Mouse (Mus musculus) neural tube, embryonic 15.5 days (tissue): ENCODE measurements around the gene Tbc1d10c. TPM values are rescaled to one million over a fixed set of nuclear protein-coding genes. Genes with fewer than 3 reads are reported as not detected.

ENCODE experiments used
- ATAC-seq: fragments of 200-750 bp; cut with Nextera tagmentation; 2 replicates; pipeline ENCODE4 v1.8.0; 2017; ENCODE audit warnings: mild to moderate bottlenecking, moderate TSS enrichment, moderate library complexity; ENCODE audit not compliant: low FRiP score
- H3K27ac ChIP-seq: fragments of 300-500 bp; sonication (generic); replicated peaks from 2 replicates; pipeline ENCODE4 v1.5.1; 2015; ENCODE audit warnings: mild to moderate bottlenecking, inconsistent platforms
- H3K27me3 ChIP-seq: fragments of 300-500 bp; sonication (generic); replicated peaks from 2 replicates; pipeline ENCODE4 v1.6.1; 2015; ENCODE audit warnings: inconsistent platforms
- H3K36me3 ChIP-seq: fragments of 300-500 bp; sonication (generic); 2 replicates; pipeline ENCODE4 v1.6.1; 2015; ENCODE audit warnings: inconsistent platforms
- H3K4me1 ChIP-seq: fragments of 300-500 bp; sonication (generic); 2 replicates; pipeline ENCODE4 v1.6.1; 2015; ENCODE audit warnings: inconsistent platforms
- H3K4me2 ChIP-seq: fragments of 300-500 bp; sonication (generic); 2 replicates; pipeline ENCODE4 v1.6.1; 2015; ENCODE audit warnings: inconsistent platforms, mild to moderate bottlenecking, moderate library complexity
- H3K4me3 ChIP-seq: fragments of 300-500 bp; sonication (generic); replicated peaks from 2 replicates; pipeline ENCODE4 v1.5.1; 2015; ENCODE audit warnings: mild to moderate bottlenecking, inconsistent platforms
- H3K9ac ChIP-seq: fragments of 300-500 bp; sonication (generic); replicated peaks from 2 replicates; pipeline ENCODE4 v1.6.1; 2015; ENCODE audit warnings: mild to moderate bottlenecking, inconsistent platforms
- H3K9me3 ChIP-seq: fragments of 300-500 bp; sonication (generic); replicated peaks from 2 replicates; pipeline ENCODE4 v1.6.1; 2016; ENCODE audit warnings: inconsistent platforms
- WGBS: fragments of 180-500 bp; shearing (Covaris S2); methylation state at CpG from one replicate; pipeline ENCODE4 v1.1.7; 2015; ENCODE audit warnings: mixed read lengths; 5-methylcytosine and 5-hydroxymethylcytosine counted together
- polyA plus RNA-seq: library from polyadenylated mRNA; unstranded; fragments of >200 nt; fragmentation: Nextera tagmentation; extraction: Ambion mirVana; gene quantifications from 2 replicates; pipeline ENCODE4 v1.2.1, GENCODE M21; 2015

The Tbc1d10c gene
- polyA plus RNA-seq, 1 experiment from 2014 or later: 0.74 TPM

- ATAC-seq: peak; percentile 16; the same call in 1 of the 2 replicates
- 0% methylated on average over 46 of the region's 81 CpGs for WGBS
- peaks cover 63% of the 10 kb centered on the region for H3K27me3 ChIP-seq
- H3K36me3 ChIP-seq: no peaks in the 10 kb centered on the region
- H3K4me1 ChIP-seq: peaks cover 39% of the 10 kb centered on the region
- H3K4me3 ChIP-seq: peak overlapping the region; percentile 51
- peak overlapping the region; percentile 96 for H3K4me2 ChIP-seq
- no peaks in the 10 kb centered on the region for H3K9me3 ChIP-seq
- 0 out of 2 replicates have a peak overlapping the region, but pooled peaks have one; percentile 38 for H3K27ac ChIP-seq
- peak overlapping the region; percentile 56 for H3K9ac ChIP-seq
These were observed 23.8 kb upstream of the Tbc1d10c start for GRCm38 (mm10) chr19:4214771-4215450.

- Histone ChIP-seq H3K4me3 (peak within 1 kb of the TSS; percentile 51), H3K9ac (peak within 1 kb of the TSS; percentile 56), H3K27me3 (peaks cover 63% of the 10 kb centered on the region), H3K27ac (0 out of 2 replicates have a peak within 1 kb of the TSS, but pooled peaks have one; percentile 38), H3K4me1 (peaks cover 37% of the 10 kb centered on the region), H3K9me3 (no peaks in the 10 kb centered on the region), H3K36me3 (no peaks in the 10 kb centered on the region), H3K4me2 (peak within 1 kb of the TSS; percentile 96)
- peak; percentile 23; the same call in 1 of the 2 replicates for ATAC-seq
- WGBS: under 1% methylated on average over 47 of the region's 49 CpGs
These were observed 23.1 kb upstream of the Tbc1d10c start, which contains the start of the genes Clcf1 and AC109138.7 for GRCm38 (mm10) chr19:4214071-4214770. Clcf1 (plus strand) TSS chr19:4214238. AC109138.7 (plus strand) TSS chr19:4214357.

GRCm38 (mm10) chr19:4213524-4213974, 22.5 kb upstream of the Tbc1d10c start:
- H3K9ac ChIP-seq: no peak overlapping the region

DNA sequence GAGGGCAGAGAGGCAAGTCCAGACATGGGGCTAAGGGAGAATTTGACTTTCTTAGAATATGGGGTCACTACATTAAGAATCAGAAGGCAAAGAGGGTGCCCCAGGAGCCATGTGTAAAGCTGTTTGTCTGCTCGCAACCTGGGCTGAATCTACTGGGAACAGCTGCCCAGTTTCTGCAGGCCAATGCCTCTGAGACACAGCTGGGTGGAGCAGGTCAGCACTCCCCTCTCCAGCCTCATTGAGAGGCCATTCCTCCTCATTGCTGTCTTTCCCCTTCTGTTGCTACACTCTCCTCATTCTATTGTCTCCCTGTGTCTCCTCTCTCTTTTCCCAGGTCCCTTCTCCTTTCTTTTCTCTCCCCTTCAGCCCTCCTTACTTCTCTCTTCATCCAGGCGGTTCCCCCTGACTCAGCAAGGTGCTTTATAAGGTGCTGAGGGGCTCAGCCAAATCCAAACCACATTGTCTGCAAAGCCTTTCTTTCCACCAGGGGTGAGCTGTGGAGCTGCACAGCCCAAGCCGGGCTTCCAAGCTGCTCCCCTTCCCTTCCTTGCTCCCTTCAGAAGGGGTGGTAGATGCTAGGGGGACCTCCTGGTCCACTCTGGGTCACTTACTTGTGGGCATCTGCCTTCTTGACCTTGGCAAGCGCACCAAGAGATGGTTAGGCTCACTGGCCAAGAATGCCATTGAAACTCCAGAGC, 21.0 kb upstream of the Tbc1d10c start:
- Histone ChIP-seq H3K4me1 (peaks cover 37% of the 10 kb centered on the region), H3K4me3 (no peak overlapping the region), H3K9me3 (no peaks in the 10 kb centered on the region), H3K27ac (no peak overlapping the region), H3K36me3 (no peaks in the 10 kb centered on the region), H3K4me2 (no peak overlapping the region), H3K9ac (no peak overlapping the region), H3K27me3 (peaks cover 49% of the 10 kb centered on the region)
- no peak for ATAC-seq
- 38% methylated on average over 4 of the region's 4 CpGs for WGBS

More at GRCm38 (mm10) chr19:4213524-4213974, 22.5 kb upstream of the Tbc1d10c start:
- 6% methylated on average over 9 of the region's 9 CpGs for WGBS
- Histone ChIP-seq H3K4me2 (peak overlapping the region; percentile 96), H3K36me3 (no peaks in the 10 kb centered on the region), H3K9me3 (no peaks in the 10 kb centered on the region), H3K27me3 (peaks cover 63% of the 10 kb centered on the region), H3K27ac (no peak overlapping the region), H3K4me1 (peaks cover 37% of the 10 kb centered on the region), H3K4me3 (peak overlapping the region; percentile 51)
- no peak for ATAC-seq

GRCm38 (mm10) chr19:4208563-4208962, 17.5 kb upstream of the Tbc1d10c start:
- no peak for ATAC-seq
- Histone ChIP-seq H3K9ac (no peak overlapping the region), H3K27me3 (peaks cover 43% of the 10 kb centered on the region), H3K9me3 (no peaks in the 10 kb centered on the region), H3K4me3 (no peak overlapping the region), H3K27ac (no peak overlapping the region), H3K4me1 (peaks cover 8% of the 10 kb centered on the region), H3K4me2 (no peak overlapping the region), H3K36me3 (no peaks in the 10 kb centered on the region)
- 76% methylated on average over 5 of the region's 5 CpGs for WGBS

DNA sequence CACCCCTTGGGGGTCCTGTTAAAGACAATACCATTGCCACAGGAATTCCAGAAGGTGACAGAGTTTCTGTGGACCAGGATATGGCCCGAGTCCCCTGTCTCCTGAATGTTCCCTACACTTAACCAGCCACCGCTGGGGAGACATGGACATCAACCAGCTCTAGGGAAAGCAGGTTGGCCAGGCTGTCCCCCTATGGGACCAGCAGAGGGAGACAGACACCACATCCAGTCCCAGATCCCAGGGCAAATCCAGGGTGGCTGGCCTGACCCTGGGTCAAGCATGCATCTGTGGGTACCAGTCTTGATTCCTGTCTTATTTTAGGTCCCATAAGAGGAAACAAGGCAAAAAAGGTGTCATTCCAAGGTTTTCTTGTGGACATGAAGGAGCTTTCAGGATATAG, 15.9 kb upstream of the Tbc1d10c start:
- Histone ChIP-seq H3K9ac (no peak overlapping the region), H3K4me2 (no peak overlapping the region), H3K4me3 (no peak overlapping the region), H3K4me1 (peaks cover 7% of the 10 kb centered on the region), H3K9me3 (no peaks in the 10 kb centered on the region), H3K27me3 (peaks cover 30% of the 10 kb centered on the region), H3K36me3 (no peaks in the 10 kb centered on the region), H3K27ac (no peak overlapping the region)
- ATAC-seq: no peak
- 2% methylated on average over 2 of the region's 2 CpGs for WGBS

DNA sequence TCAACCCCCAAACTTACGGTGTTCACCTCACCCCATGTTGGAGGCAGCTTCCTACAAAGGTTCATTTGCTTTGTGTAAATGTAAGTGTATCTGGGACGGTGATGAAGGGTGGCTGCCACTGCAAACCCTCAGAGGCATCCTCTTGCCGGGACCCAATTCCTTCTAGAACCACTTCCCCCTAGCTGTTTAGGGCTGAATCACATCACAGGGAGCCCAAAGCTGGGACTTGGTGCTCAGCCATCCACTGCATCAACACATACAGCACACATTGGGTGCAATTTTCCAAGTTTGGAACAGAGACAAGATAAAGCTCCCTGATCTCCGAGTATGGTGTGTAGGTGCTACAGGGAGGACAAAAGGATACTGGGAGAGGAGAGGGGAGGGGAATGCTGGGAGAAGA, 13.8 kb upstream of the Tbc1d10c start:
- no peaks in the 10 kb centered on the region for H3K36me3 ChIP-seq
- H3K4me2 ChIP-seq: no peak overlapping the region
- no peak for ATAC-seq
- H3K9me3 ChIP-seq: no peaks in the 10 kb centered on the region
- H3K4me1 ChIP-seq: peaks cover 24% of the 10 kb centered on the region
- no peak overlapping the region for H3K9ac ChIP-seq
- peaks cover 16% of the 10 kb centered on the region; the same call in 1 of the 2 replicates for H3K27me3 ChIP-seq
- H3K4me3 ChIP-seq: no peak overlapping the region
- no peak overlapping the region for H3K27ac ChIP-seq
- WGBS: 73% methylated on average over 3 of the region's 4 CpGs

DNA sequence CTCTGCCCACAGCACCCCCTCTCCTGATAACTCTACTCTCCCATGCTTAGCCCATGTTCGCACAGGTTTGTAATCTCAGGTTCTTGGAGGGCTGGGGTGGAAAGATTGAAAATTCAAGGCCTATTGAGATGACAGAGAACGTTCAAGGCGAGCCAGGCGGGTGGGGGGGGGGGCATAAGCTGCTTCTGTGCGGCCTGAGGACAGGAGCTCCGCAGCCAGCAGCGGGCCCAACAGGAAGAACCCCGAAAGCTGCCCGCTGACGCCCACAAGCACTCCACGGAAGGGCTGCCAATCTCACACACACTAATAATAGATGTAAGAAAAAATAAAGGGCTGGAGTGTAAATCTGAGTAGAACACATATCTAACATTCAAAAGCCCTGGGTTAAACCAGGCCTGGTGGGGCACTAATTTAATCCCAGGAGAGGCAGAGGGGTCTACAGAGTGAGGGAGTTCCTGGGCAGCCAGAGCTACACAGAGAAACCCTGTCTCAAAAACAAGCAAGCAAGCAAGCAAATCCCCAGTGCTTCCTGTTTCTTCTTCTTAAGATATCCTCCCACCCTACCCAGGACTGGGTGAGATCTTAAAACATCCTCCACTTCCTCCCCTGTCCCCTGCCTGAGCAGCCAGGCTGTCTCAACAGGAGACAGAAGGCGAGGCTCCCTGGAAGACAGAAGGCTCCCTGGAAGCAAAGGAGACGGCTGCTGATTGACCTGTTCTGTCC, 12.7 kb upstream of the Tbc1d10c start:
- Histone ChIP-seq H3K27ac (no peak overlapping the region), H3K4me2 (no peak overlapping the region), H3K9ac (no peak overlapping the region), H3K4me1 (peaks cover 30% of the 10 kb centered on the region), H3K4me3 (no peak overlapping the region), H3K36me3 (peaks cover 5% of the 10 kb centered on the region; the same call in 1 of the 2 replicates), H3K9me3 (no peaks in the 10 kb centered on the region), H3K27me3 (peaks cover 16% of the 10 kb centered on the region; the same call in 1 of the 2 replicates)
- ATAC-seq: no peak
- WGBS: 62% methylated on average over 13 of the region's 13 CpGs

DNA sequence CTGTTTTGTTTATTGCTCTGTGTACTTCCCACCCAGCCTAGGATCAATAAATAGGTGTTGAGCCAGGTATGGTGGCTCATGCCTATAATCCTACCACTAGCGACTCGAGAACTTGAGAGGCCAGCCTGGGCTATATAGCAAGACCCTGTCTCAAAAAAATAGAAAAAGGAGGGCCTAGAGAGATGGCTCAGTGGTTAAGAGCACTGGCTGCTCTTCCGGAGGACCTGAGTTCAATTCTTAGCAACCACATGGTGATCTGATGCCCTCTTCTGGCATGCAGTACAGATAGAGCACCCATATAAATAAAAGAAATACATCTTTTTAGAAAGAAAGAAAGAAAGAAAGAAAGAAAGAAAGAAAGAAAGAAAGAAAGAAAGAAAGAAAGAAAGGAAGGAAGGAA, 12.1 kb upstream of the Tbc1d10c start:
- H3K27me3 ChIP-seq: peaks cover 16% of the 10 kb centered on the region; the same call in 1 of the 2 replicates
- no peak overlapping the region for H3K4me2 ChIP-seq
- peaks cover 30% of the 10 kb centered on the region for H3K4me1 ChIP-seq
- no peak for ATAC-seq
- no peak overlapping the region for H3K9ac ChIP-seq
- H3K9me3 ChIP-seq: no peaks in the 10 kb centered on the region
- H3K36me3 ChIP-seq: peaks cover 9% of the 10 kb centered on the region; the same call in 1 of the 2 replicates
- no peak overlapping the region for H3K4me3 ChIP-seq
- no peak overlapping the region for H3K27ac ChIP-seq
- WGBS: 69% methylated on average over 3 of the region's 3 CpGs

GRCm38 (mm10) chr19:4202149-4202548, 11.1 kb upstream of the Tbc1d10c start:
- H3K4me2 ChIP-seq: peak overlapping the region; percentile 97
- ATAC-seq: peak; percentile 30; the same call in 1 of the 2 replicates
- peak overlapping the region; percentile 73 for H3K27ac ChIP-seq
- 37% methylated on average over 7 of the region's 7 CpGs for WGBS
- peak overlapping the region; percentile 51 for H3K4me3 ChIP-seq
- H3K27me3 ChIP-seq: peaks cover 16% of the 10 kb centered on the region; the same call in 1 of the 2 replicates
- peaks cover 12% of the 10 kb centered on the region for H3K36me3 ChIP-seq
- H3K4me1 ChIP-seq: peaks cover 30% of the 10 kb centered on the region
- no peaks in the 10 kb centered on the region for H3K9me3 ChIP-seq
- peak overlapping the region; percentile 80 for H3K9ac ChIP-seq
